Mouse (Mus musculus): Measurements from ENCODE around the gene Frs2.
"Not testable (repeated sequence)": the region's sequence is repeated elsewhere in the genome, so short reads cannot be mapped to it uniquely, and the experiment has no call there.

Gene Frs2

DNA sequence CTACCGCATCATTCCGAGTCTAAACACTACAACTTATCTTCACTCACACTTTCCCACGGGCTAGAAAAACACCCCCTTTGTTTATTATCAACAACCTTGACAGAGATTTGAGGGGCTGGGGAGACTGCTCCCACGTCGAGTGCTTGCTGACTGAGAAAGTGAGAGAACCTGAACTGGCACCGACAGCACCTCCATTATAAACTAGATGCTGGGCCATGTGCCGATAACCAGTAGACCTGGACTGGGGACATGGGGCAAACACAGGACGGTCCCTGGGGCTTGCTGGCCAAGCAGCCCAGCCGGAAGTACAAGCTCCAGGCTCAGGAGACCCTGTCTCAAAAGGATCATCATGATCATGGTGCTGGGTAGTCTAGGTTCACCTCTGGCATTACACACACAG lies 1.9 kb downstream of the Frs2 start:
- no peak for DNase-seq

DNA sequence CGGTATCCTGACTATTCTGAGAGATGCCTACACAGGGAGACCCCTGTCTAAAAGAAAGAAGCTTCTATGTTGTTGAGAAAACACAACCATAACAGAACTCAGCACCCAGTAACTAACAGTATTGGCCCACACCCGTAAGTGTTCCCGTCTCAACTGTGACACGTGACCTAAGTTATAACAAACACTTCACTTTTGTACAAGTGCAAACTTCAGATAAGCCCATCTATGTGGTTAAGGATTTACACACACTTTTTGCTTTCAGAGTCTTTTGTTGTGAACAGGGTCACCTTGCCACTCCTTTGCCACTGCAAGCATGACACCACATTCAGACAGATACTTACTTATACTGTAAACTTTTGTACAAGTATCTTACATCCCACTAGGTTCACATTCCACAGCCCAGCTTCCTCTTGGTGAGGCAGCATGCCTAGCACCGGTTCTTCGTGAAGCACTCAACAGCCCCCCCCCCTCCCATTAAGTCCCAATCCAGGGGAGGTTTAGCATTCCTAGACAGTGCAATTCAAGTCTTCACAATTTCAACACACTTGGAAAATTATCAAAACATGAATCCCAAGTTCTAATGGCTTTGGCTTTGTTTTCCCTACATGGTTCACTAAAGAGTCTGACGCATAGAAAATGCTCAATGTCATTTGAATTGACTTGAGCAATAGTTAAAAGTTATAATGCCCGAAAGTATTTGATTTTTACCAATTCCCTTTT lies 2.6 kb downstream of the Frs2 start:
- no peak for DNase-seq

DNA sequence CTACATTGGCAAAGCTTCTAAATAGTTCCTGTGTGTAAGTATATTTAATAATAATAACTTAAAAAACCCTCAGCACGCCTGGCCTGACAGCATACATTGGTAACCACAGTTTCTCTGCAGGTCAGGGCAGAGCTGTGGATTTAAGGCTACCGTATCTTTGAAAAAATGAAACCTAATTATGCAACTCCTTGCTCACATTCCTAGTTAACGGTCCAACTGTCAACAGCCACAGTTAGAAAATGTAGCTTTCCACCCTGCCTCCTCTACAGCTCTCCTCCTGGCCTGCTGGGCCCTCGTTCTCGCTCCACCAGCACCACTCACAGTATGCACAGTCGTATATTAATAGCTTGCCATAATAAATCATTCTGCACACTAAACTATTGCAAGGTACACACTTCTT lies 3.7 kb downstream of the Frs2 start:
- no peak for DNase-seq

DNA sequence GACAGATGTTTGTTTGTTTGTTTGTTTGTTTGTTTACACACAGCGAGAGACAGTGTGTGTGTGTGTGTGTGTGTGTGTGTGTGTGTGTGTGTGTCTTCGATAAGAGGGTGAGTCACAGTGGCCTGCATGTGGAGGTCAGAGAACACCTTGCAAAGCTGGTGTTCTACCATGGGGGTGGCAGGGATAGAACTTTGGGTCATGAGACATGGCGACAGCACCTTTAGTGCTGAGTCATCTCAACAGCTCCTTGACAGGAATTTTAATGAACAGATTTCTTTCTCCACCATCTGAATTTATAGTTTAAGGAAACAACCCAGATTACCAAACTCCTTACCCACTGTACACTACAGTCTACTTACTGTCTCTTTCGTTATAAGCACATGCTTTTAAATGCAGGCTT lies 4.3 kb downstream of the Frs2 start:
- DNase-seq: no peak

DNA sequence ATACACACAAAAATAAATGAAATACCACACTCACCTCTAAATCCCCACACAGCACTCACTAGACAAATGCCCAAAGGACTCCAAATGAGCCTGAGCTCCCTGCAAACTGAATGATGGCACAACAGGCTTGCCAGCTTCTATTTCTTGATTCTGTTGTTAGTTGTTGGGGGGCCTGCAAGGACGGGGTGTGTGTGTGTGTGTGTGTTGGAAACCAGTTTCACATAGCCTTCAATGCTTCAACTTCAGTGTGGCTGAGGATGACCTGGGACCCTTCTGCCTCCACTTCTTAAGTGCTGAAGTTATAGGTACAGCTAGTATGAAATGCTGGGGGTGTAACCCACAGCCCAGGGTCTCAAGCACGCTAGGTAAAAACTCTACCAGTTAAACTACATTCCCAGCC lies 5.0 kb downstream of the Frs2 start:
- no peak for DNase-seq

DNA sequence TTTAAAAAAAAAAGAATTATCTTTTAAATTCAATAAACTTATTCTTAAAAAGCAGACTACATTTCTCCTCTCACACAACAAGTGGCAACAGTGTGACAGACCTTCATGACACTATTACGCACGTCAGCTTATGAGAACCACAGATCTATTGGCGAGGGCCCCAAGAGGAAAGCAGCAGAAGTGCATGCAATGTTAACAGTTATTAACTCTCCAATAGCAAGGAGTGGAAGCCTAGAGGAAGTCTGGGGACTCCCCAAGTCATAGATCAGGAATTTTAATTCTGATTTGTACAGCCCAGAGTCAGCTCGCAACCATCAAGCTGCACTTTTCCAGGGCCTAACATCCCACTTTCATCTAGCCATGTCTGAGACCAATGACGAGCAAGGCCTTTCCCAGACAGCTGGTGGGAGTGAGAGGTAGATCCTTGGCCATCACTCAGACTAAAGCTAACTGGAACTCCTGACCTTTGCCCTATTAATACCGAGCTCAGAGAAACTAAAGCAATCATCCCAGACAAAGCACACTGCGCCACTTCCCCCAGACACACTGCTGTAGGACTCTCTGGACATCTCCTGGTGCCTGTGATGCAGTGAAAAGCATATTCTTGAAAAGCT lies 6.3 kb downstream of the Frs2 start:
- no peak for DNase-seq

DNA sequence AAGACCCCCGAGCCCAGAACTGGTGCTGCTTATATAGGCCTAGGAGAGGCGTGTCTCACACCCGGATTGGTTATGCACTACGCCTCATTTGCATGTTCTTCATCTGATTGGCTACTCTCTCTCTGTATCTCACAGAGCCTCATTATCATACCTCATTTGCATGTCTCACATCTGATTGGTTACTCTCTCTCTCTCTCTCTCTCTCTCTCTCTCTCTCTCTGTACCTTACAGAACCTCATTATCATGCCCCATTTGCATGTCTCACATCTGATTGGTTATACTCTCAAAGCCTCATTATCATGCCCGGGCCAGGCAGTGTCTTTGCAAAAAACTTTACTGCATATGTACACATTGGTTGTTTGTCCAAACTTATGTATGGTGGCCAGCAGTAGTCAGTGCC lies 16.8 kb downstream of the Frs2 start:
- DNase-seq: not testable (repeated sequence)

DNA sequence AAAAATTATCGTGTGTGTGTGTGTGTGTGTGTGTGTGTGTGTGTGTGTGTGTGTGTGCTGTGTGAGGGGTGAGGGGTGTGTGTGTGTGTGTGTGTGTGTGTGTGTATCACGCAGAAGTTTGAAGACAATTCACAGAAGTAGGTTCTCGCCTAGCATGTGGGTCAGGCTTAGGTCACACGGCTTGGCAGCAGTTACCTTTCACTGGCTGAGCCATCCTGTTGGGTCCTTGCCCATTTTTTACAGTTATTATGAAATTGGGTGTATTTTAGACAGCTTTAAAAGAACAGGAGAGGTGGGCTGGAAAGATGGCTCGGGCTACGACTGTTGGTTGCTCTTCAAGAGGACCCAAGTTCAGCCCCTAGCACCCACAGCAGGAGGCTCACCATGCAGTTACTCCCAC lies 18.3 kb downstream of the Frs2 start:
- no peak for DNase-seq

DNA sequence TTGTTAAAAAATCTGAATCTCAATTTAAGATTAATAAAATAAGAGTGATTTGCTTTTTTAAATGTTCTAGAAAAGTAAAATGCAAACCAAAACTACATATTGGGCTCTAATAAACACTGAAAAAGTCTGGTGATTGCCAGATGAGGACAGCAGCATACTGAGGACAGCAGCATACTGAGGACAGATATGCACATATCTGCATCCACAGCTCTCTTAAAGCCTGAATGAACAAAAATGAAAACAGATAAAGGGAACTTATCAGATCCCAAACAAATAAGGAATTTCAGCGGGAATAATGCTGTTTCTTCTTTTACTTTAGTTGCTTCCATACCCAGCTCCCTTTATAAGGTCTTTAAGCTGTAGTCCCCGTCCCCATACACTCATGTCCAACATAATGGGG lies 19.6 kb downstream of the Frs2 start:
- DNase-seq: no peak

DNA sequence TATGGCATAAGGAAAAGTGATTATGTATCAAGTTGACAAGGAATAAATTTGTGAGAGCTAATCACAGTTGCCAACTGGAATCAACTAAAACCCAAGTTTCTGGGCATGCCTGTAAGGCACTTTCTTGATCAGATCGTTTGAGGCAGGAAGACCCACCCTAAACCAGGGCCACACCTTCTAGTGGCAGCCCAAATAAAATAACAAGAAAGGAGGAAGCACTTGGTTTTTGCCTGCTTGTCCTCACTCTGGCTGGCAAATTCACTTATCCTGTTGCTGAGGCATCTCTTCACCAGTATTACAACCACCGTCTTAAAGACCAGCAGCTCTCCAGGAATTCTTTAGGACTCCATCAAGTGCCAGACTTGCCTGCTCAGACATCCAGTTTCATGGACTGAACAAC lies 20.9 kb downstream of the Frs2 start:
- no peak for DNase-seq

DNA sequence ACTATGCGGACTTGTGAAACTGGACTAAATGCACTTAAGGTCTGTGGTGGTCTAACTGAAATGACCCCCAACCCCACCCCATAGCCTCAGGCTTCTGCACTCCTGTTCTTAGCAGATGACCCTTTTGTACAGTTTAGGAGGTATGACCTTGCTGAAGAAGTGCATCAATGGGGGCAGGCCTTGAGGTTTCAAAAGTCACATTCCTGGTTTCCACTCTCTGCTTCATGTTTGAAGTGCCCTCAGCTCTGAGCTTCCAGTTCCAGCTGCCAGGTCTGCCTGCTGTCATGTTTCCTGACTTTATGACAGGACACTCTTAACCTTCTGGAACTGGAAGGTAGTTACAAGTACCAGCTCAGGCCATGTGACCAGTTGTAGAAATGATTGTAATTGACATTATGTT lies 21.6 kb downstream of the Frs2 start:
- DNase-seq: no peak

DNA sequence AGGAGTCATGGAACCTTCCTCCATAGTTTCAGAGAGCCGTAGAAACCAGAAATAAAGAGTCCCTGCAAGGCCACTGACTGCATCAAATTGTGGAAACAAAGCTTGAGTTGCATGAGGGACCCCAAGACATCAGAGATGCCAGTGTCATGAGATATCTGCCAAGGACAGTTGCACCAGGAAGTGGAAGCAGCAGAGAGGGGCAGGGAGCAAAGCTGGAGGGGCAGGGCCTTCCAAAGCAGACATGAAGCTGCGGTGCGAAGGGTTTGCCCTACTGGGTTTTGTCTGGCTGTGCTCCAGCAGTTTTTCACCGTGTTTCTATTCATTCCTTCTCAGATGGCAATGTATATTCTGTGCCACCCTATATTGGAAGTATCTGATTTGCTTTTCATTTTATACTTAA lies 22.1 kb downstream of the Frs2 start:
- DNase-seq: no peak

DNA sequence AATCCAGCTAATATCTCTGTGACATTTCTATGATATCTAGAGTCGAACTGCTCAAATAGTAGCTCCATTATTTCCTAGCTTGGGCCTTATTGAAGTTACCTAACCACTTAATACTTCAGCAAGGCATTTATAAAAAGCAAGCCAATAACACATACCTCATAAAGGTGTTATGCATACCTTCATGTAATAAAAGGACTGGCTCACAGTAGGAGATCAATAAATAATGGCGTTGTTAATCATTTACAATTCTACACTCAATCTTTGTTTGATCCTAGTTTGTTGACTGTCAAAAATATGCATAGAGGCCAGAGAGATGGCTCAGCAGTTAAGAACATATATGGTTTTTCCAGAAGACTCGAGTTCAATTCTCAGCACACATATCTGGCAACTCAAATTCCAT lies 26.9 kb downstream of the Frs2 start:
- DNase-seq: no peak

DNA sequence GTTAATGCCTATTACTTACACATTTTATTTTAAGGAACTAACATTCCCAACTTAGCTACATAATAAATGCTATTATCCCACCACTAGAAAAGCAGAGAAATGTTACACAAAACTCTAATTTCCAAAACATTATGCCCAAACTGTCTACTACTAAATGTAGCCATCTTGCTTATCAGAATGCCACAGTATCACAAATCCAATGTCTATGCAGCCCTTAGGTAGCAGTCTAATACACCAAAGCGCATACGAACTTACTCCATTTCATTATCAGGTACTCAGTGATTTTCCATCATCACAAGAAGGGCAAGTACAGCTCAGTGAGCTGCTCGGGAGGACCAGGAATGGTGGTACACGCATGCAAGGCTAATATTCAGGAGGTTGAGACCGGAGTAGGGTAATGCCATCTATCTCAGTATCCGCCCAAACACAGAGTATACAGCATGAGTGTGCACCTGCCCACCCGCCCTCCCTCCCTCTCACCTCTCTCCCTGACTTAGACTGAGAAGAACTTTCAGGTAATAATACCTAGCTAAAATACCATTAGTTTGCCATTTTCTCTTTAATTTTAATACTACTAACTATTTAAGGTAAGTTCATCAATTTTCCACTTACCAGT lies 28.2 kb downstream of the Frs2 start:
- DNase-seq: no peak

DNA sequence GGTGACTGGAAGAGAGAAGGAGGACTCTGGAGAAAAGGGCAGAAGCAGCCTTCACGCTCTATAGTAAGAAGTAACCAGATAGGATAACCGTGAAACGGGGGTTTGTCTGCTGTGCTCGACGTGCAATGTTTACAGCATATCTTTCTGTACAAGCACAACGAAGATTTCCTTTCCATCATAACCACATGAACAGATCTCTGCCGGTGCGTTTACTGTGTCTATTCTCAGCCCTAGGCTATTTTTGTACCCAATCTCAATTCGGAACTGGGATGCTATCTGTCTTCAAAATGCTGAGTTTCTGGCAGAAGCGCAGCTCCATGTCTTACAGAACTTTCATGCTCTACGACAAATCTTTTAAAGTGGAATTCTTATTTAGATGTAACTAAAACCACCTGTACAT lies 28.8 kb downstream of the Frs2 start:
- peak; percentile 52 for DNase-seq

DNA sequence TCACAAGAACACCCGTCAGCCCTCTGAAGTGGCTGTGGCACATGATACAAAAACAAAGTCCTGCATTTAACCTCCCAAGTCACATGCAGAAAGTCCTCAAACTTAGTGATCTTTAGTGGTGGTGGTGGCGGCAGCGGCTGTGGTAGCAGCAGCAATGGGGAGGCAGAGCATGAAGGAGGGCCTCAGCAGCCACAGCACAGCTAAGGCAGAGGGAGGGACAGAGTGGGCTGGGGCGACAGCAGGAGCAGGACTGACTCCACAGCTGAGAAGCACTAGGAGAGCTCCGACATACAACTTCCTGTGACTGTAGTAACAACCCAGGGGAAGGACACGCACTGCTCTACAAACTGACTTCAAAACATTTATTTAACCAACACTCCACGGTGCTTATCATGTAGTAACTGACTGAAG lies 29.9 kb downstream of the Frs2 start:
- peak; percentile 73 for DNase-seq

DNA sequence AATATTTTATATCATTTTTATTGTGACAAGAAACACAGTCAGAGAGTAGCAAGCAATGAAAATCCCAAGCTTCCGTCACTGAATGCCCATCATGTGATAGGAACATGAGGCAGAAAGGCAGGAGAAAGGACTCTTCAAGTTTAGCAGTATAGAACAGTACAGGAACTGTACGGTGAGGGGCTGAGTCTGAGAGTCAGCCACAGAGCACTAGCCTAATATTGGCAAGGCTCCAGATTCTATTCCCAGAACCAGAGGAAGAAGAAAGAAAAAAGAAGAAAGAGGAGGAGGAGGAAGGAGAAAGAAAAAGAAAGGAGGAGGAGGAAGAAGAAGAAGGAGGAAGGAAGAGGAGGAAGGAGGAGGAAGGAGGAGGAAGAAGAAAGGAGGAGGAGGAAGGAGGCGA lies 32.7 kb downstream of the Frs2 start:
- no peak for DNase-seq

DNA sequence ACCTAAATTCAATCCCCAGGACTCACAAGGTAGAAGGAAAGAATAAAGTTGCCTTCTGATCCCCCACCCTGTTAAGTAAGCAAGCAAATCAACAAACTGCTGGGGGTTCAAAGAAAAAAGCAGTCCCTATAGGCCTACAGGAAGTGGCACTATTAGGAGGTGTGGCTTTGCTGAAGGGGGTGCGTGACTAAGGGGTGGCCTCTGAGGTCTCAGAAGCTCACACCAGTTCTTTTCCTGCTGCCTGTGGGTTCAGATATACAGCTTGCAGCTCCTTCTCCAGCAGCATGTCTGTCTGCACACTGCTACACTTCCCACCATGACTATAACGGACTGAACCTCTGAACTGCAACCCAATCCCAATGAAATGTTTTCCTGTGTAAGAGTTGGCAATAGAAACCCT lies 35.8 kb downstream of the Frs2 start:
- peak; percentile 72 for DNase-seq

DNA sequence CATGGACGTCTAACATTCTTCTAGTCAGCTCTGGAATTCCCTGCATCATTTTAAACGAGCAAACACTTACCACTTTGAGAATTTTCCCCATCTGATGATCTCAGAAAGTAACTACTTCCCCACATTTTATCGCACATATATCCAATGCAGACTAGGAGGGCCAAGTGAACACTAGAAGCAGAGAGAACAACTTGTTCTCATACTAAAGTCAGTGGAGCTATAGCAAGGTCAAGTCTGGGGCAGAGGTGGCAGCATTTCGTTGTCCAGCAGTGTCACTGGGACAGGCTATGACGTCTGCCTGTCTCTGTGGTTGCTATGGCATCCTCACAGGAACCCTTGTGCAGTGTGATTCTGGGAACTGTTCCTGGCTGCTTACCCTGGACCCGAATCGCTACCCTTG lies 36.9 kb downstream of the Frs2 start:
- no peak for DNase-seq

DNA sequence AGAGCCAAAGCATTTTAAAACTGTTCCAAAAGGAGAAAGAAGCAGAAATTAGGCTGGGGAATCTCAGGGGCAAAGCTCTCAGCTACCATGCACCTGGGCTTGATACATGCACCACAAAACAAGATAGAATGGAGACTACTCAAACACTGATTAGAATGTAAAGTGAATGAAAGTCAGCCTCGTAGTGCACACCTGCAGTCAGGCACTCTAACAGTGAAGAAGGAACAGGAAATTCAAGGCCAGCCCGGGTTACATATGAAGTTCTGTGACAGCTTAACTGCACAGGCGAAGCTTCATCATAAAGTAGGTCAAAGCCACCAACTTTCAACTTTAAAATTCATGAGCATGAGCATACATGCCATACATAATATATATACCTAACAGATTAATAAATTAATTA lies 38.1 kb downstream of the Frs2 start:
- DNase-seq: peak; percentile 77

DNA sequence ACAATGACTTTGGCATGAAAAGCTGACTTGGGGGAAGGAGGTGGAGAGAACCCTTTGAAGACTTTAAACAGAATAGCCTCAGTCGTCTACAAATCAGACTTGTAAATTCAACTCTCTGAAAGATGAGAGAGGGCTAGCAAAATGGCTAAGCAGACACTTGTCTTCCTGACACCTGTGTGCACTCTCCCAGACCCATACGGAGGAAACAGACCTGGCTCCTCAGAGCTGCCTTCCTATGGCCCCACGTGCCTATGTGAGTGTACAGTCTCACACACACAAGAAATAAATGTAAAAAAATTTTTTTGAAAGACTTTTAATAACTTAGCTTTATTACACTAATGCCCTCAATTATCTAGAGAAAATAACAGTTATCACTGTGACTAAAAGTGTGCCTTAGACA lies 41.6 kb downstream of the Frs2 start:
- DNase-seq: peak; percentile 46

DNA sequence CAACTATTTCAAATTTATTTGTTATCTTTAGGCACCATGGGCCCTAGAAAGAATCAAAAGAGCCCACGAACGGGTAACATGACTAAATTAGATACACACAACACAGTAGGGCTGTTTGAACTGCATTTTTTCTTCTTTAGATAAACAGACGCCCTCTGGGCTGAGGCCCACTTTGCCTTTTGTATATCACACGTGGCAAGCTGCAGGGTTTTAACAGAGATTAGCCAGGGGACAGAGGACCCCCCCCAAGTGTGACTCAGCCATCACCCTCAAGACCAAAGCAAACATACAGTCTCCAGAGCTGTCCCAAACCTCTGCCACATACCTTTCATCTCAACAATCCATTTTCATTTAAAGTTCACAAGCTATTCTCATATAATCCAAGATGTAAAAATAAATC lies 42.1 kb downstream of the Frs2 start:
- DNase-seq: no peak

DNA sequence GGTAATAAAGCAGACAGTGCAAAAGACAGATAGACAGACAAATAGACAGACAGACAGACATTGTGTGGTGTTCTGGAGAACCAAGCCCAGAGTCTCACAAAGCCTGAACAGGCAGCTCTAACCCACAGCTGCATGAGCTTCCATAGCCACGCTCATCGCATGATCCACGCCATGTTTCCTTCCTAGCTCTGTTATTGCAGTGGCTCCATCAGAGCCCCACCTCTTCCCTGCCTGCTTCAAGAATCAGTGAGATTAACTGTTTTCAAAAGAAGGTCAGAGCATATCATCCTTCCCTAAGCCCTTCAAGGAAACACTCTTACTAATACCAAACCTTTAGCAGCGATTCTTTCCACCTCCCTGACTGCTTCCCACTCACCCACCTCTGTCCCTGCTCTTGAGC lies 43.3 kb downstream of the Frs2 start:
- DNase-seq: no peak

DNA sequence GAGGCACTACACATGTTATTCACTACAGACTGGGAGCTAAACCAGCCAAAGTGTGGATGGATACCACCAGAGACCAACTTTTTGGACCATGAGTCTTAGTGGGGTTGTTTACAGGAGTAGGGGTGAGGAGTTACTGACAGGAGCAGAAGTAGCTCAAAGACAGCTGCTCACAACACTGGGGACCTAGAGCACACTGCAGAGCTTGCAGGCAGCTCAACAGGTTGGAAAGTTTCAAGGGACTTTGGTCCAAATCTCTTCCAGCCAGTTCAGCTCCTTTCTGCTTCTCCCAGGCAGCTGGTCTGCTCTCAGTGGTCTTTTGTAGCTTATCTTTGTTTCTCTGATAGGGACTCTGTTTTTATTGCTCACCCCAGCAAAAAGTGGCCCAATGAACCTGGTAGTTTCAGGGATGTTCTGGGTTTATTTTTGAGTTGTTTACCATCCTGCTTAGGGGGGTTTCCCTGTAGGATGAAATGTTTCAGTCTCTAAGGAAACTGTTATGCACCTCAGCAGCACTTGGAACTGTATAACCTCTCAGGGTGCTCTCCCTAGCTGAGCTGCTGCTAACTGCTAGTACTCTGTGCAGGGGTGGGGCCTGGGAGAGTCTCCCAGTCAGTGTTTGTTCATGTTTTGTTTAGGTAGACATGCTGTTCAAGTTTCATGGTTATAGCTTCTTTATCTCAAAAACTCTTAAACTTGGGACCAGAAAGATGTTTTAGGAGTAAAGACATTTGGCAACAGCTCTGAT lies 44.3 kb downstream of the Frs2 start:
- peak; percentile 40 for DNase-seq

All from thymus, postnatal 14 days (tissue).